Mouse (Mus musculus) liver, adult 2 months (tissue): ENCODE data around the gene Ddx31.

ENCODE experiments used
- CTCF ChIP-seq: fragments of 200-500 bp; IDR thresholded peaks from 2 replicates; pipeline ENCODE4 v1.5.1; 2011; ENCODE audit warnings: low read depth, low read length, control low read depth
- POLR2A ChIP-seq: fragments of 200-500 bp; IDR thresholded peaks from 2 replicates; pipeline ENCODE4 v1.6.1; 2011; ENCODE audit warnings: low read length, control low read depth; ENCODE audit not compliant: insufficient read depth; ENCODE audit errors: extremely low read depth

DNA sequence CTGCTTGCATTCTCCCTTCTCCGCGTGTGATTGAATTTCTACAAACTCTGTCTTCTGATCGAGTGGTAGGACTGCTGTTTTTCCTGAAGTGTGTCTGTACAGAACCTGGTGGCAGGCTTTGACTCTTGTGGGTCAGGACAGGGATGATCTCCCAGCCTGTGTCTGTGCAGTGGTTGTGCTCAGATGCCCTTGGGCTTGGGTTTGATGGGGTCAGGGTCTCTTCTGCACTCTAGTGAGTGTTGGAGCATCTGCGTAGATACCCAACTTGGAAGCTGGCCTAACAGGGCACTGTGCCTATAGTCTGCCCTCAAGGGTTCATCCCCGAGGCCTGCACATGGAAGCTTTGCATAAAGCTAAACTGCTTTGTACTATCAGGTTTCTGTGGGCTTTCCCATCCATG lies 63.7 kb downstream of the Ddx31 start:
- TF ChIP-seq CTCF (no peak), POLR2A (no peak)
